Mouse (Mus musculus): ENCODE data around the gene Irf2bp1. TPM values are rescaled to one million over a fixed set of nuclear protein-coding genes. Genes with fewer than 3 reads are reported as not detected.

The Irf2bp1 gene
- total and polyA plus RNA-seq, 3 experiments, result 12.7 to 24.5 (median 22.5) TPM

DNA sequence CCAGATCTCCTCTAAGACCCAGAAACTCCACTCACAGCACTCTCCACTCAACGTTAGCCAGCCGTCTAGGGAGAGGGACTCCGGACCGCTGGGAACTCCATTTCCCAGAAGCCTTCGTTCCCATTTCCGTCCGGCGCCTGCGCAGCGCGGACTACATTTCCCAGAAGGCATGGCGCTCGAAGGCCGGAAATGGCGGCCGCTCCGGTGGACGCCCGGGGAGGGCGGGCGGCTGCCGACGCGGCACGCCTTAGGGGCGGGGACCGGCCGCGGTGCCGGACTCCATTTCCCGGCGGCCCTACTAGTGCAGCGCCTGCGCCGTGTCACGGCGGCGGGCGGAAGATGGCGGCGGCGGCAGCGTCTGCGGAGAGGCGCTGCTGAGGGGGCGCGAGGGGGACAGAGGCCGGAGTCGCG lies 20.3 kb downstream of the Irf2bp1 start, which contains the start of gene Sympk:
Gene Sympk, plus strand, starts transcription at position 282 of the 411 bp plus-strand sequence.
- peak within 1 kb of the TSS; percentile 87 for H3K9ac ChIP-seq (ENCODE audit: low read depth, low read length)
- under 1% methylated on average over 50 of the region's 50 CpGs for WGBS
- H3K79me2 ChIP-seq (replicated peaks; ENCODE audit: control insufficient read depth, insufficient read depth, low read length), result peaks cover 3% of the 10 kb centered on the region
- H3K36me3 ChIP-seq (ENCODE audit: control insufficient read depth, insufficient read depth, low read length), result no peaks in the 10 kb centered on the region
- peak; percentile 95 to 97 for DNase-seq
- peak within 1 kb of the TSS; percentile 64 for H3K4me3 ChIP-seq
- intact Hi-C loops (cut with DNase I), result loop anchor here (2.0 kb wide), 1 partner anchor 97 kb away; no protein-coding TSS in a partner anchor
- peak within 1 kb of the TSS; percentile 78 for H3K27ac ChIP-seq
- H3K27me3 ChIP-seq (ENCODE audit: control insufficient read depth, insufficient read depth, low read length), result peaks cover 6% of the 10 kb centered on the region; the same call in 1 of the 2 replicates
- TF ChIP-seq CTCF (IDR thresholded peaks at IDR 0.05) (no peak), EP300 (IDR thresholded peaks at IDR 0.05; ENCODE audit: insufficient read depth, low read depth, low read length) (peak; percentile 31; the same call in 1 of the 2 replicates)
- peaks cover 2% of the 10 kb centered on the region; the same call in 1 of the 2 replicates for H3K4me1 ChIP-seq (ENCODE audit: control insufficient read depth, insufficient read depth, low read length)

DNA sequence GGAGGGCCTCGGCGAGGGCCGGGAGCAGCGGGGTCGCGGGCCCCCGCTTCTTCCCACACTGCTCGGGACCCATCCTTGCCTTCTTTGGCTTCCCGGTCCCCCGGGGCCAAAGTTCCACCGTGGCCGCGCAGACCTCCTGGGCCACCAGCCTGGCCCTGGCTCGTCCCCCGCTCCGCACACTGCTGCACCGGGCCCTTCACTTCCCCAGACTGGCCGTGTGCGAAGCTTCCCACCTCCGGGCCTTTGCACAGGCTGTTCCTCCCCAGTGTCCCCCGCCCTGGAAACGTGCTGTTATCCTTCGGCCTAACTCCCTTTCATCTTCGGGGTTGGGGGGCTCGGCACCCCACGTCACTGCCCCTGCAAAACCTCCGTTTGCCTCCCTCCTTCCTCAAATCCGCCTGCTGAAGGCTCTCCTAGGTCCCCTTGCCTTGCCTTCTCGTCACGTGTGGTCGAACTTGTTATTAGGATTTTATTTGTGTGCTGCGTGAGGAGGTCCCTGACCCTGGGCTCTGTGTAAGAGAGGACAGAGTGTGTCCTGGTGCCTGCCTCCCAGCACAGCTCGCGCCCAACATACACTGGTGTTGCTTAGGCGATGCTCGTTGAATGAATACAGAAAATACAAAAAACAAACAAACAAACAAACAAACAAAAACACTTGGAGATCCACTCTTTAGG lies 20.9 kb downstream of the Irf2bp1 start:
- 1% methylated on average over 26 of the region's 36 CpGs for WGBS
- Histone ChIP-seq H3K27ac (peak overlapping the region; percentile 78), H3K9ac (ENCODE audit: low read depth, low read length) (peak overlapping the region; percentile 87), H3K79me2 (replicated peaks; ENCODE audit: control insufficient read depth, insufficient read depth, low read length) (peaks cover 3% of the 10 kb centered on the region), H3K4me3 (peak overlapping the region; percentile 64), H3K36me3 (ENCODE audit: control insufficient read depth, insufficient read depth, low read length) (no peaks in the 10 kb centered on the region), H3K27me3 (ENCODE audit: control insufficient read depth, insufficient read depth, low read length) (peaks cover 6% of the 10 kb centered on the region; the same call in 1 of the 2 replicates), H3K4me1 (ENCODE audit: control insufficient read depth, insufficient read depth, low read length) (peaks cover 2% of the 10 kb centered on the region; the same call in 1 of the 2 replicates)
- DNase-seq, result no peak
- TF ChIP-seq POLR2A (IDR thresholded peaks at IDR 0.05; ENCODE audit: insufficient read depth, low read depth, low read length), result no peak
- intact Hi-C loops (cut with DNase I), result loop anchor here (2.0 kb wide), 1 partner anchor 96 kb away; no protein-coding TSS in a partner anchor

DNA sequence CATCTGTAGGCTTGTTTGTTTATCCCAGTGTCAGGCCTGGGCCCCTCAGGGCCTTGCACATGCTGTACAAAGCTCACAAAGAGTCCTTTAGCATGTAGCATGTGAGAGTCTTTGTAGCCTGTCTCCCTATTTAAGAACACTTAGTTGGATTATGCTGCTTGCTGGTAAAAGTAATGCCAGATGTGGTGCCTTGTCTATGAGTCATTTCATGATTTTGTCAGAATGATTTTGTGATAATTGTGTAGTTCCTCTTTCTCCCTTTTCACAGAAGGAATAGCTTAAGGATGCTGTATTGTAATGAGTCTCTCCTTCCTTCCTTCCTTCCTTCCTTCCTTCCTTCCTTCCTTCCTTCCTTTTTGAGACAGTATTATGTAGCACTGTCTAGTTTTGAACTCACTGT lies 24.2 kb downstream of the Irf2bp1 start:
- Histone ChIP-seq H3K4me3 (no peak overlapping the region), H3K27ac (no peak overlapping the region), H3K36me3 (ENCODE audit: control insufficient read depth, insufficient read depth, low read length) (no peaks in the 10 kb centered on the region), H3K27me3 (ENCODE audit: control insufficient read depth, insufficient read depth, low read length) (peaks cover 2% of the 10 kb centered on the region; the same call in 1 of the 2 replicates), H3K9ac (ENCODE audit: low read depth, low read length) (no peak overlapping the region), H3K79me2 (replicated peaks; ENCODE audit: control insufficient read depth, insufficient read depth, low read length) (peaks cover 3% of the 10 kb centered on the region), H3K4me1 (ENCODE audit: control insufficient read depth, insufficient read depth, low read length) (peaks cover 2% of the 10 kb centered on the region; the same call in 1 of the 2 replicates)
- intact Hi-C loops (cut with DNase I), result no loop called here
- no peak for DNase-seq
- no peak for TF ChIP-seq EP300 (IDR thresholded peaks at IDR 0.05; ENCODE audit: insufficient read depth, low read depth, low read length)
- TF ChIP-seq CTCF (IDR thresholded peaks at IDR 0.05), result no peak
- TF ChIP-seq POLR2A (IDR thresholded peaks at IDR 0.05; ENCODE audit: insufficient read depth, low read depth, low read length), result no peak

DNA sequence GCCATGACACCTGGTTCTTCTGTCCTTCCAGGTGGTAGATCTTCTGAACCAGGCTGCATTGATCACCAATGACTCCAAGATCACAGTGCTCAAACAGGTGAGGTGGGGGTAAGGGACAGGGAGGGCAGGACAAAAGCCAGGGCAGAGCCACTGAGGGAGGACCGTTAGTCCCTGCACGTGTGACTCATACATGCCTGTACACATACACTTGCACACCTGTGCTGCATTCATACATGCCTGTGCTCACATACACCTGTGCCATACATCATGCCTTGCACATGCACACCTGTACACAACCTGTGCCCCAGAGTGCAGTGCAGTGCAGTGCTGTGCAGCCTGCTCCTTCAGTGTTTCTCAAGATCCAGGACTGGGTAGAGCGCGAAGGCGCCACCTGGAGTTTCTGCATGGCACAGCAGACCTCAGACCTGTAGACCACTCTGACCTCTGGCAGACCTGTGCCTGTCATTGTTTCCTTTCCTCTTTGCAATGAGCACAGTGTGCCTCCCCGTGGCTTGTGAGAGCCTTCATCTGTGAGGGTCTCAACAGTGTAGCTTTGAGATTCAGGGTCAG lies 25.3 kb downstream of the Irf2bp1 start:
- Histone ChIP-seq H3K27ac (no peak overlapping the region), H3K4me1 (ENCODE audit: control insufficient read depth, insufficient read depth, low read length) (peaks cover 2% of the 10 kb centered on the region; the same call in 1 of the 2 replicates), H3K4me3 (no peak overlapping the region), H3K27me3 (ENCODE audit: control insufficient read depth, insufficient read depth, low read length) (no peaks in the 10 kb centered on the region), H3K79me2 (replicated peaks; ENCODE audit: control insufficient read depth, insufficient read depth, low read length) (peaks cover 3% of the 10 kb centered on the region), H3K9ac (ENCODE audit: low read depth, low read length) (no peak overlapping the region), H3K36me3 (ENCODE audit: control insufficient read depth, insufficient read depth, low read length) (no peaks in the 10 kb centered on the region)
- no peak for TF ChIP-seq POLR2A (IDR thresholded peaks at IDR 0.05; ENCODE audit: insufficient read depth, low read depth, low read length)
- TF ChIP-seq CTCF (IDR thresholded peaks at IDR 0.05), result peak; percentile 82
- TF ChIP-seq EP300 (IDR thresholded peaks at IDR 0.05; ENCODE audit: insufficient read depth, low read depth, low read length), result 0 out of 2 replicates have a peak, but pooled peaks have one; percentile 20
- WGBS, result 69% methylated on average over 6 of the region's 6 CpGs
- peak; percentile 40 to 69 for DNase-seq
- intact Hi-C loops (cut with DNase I), result no loop called here

DNA sequence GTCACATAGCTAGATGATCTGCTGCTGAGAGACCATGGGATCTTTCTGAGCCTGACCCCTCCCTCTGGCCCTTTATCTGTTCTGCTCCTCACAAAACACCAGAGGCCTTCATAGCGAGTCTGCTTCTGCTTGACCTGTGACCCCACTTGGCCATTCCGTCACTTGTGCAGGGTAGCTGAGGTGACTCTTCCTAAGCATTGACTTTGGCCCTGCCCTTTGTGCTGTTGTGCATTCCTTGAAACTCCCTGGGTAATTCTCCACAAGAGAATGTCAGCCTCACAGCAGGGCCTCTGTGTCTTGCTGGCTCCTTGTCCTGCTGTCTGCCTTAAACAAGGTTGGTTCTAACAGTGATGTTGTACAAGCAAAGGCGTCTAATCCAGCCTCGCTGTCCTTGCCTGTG lies 27.8 kb downstream of the Irf2bp1 start:
- 72% methylated on average over 4 of the region's 4 CpGs for WGBS
- Histone ChIP-seq H3K79me2 (replicated peaks; ENCODE audit: control insufficient read depth, insufficient read depth, low read length) (no peaks in the 10 kb centered on the region; the same call in 1 of the 2 replicates), H3K27ac (no peak overlapping the region), H3K36me3 (ENCODE audit: control insufficient read depth, insufficient read depth, low read length) (no peaks in the 10 kb centered on the region), H3K27me3 (ENCODE audit: control insufficient read depth, insufficient read depth, low read length) (no peaks in the 10 kb centered on the region), H3K9ac (ENCODE audit: low read depth, low read length) (no peak overlapping the region), H3K4me1 (ENCODE audit: control insufficient read depth, insufficient read depth, low read length) (no peaks in the 10 kb centered on the region), H3K4me3 (no peak overlapping the region)
- intact Hi-C loops (cut with DNase I), result no loop called here
- no peak for DNase-seq
- TF ChIP-seq EP300 (IDR thresholded peaks at IDR 0.05; ENCODE audit: insufficient read depth, low read depth, low read length) (0 out of 2 replicates have a peak, but pooled peaks have one; percentile 18), POLR2A (IDR thresholded peaks at IDR 0.05; ENCODE audit: insufficient read depth, low read depth, low read length) (no peak)

DNA sequence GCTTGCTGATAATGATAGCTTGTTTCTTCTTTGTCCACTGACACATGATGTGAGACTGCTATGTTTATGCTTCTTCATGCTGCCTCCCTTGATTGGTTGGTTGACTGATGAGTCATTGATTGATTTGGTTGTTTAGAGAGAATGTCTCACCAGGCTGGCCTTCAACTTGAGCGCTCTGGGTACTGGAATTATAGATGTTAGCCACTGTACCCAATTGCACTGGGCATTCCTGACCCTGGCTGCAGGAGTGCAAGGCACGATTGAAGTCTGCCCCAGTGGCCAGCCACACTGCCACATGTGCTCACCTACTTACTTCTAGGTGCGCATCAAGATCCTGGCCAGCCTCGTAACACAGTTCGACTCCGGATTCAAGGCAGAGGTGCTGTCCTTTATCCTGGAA lies 40.8 kb downstream of the Irf2bp1 start:
- H3K4me1 ChIP-seq (ENCODE audit: control insufficient read depth, insufficient read depth, low read length), result no peaks in the 10 kb centered on the region
- H3K9ac ChIP-seq (ENCODE audit: low read depth, low read length), result no peak overlapping the region
- no peaks in the 10 kb centered on the region for H3K27me3 ChIP-seq (ENCODE audit: control insufficient read depth, insufficient read depth, low read length)
- TF ChIP-seq POLR2A (IDR thresholded peaks at IDR 0.05; ENCODE audit: insufficient read depth, low read depth, low read length) (no peak), CTCF (IDR thresholded peaks at IDR 0.05) (no peak), EP300 (IDR thresholded peaks at IDR 0.05; ENCODE audit: insufficient read depth, low read depth, low read length) (no peak)
- H3K36me3 ChIP-seq (ENCODE audit: control insufficient read depth, insufficient read depth, low read length), result no peaks in the 10 kb centered on the region
- no peaks in the 10 kb centered on the region for H3K79me2 ChIP-seq (replicated peaks; ENCODE audit: control insufficient read depth, insufficient read depth, low read length)
- WGBS, result 98% methylated on average over 6 of the region's 6 CpGs
- intact Hi-C loops (cut with DNase I), result no loop called here
- no peak for DNase-seq
- no peak overlapping the region for H3K27ac ChIP-seq
- H3K4me3 ChIP-seq, result no peak overlapping the region
